Mouse (Mus musculus) spleen, adult 12 weeks (tissue): Measurements from ENCODE around the gene Fads3.

ENCODE experiments used
- DNase-seq: peaks from one replicate; pipeline ENCODE4 v3.0.0; 2022; ENCODE audit warnings: low spot score

Gene Fads3

GRCm38 (mm10) chr19:10053692-10054260 lies 12.4 kb downstream of the Fads3 start:
- DNase-seq = no peak

DNA sequence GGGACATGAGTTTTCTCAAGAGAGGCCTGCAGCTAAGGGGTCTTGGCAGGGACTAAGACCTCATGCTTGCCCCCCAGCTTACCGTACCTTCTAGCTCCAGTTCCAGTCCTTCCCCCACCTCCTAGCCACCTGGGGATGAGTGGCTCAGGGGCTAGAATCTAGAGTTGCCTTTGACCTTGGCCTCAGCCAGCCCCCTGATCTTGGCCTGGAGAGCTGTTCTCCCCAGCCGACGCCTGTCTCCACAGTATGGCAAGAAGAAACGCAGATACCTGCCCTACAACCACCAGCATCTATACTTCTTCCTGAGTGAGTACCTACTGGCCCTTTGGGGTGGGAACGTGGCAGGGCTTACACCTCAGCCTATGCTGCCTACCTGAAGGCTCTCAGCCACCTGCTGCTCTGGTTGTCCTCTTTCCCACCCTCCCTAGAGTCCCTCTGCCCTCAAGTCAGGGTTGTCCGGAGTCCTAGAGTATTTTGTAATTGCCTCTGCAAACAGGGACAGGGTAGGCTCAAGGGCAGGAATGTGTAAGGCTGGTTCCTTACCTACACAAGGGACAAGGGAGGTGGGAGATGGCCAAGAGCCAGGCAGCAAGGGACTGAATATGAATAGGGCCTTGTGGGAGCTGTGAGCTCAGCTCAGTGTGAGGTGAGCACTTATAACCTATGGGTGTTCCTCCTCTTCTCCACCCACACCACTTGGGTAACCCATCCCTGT lies 13.1 kb downstream of the Fads3 start:
- no peak for DNase-seq

GRCm38 (mm10) chr19:10055261-10055660 lies 13.9 kb downstream of the Fads3 start:
- no peak for DNase-seq

- no peak for DNase-seq
These were observed 14.7 kb downstream of the Fads3 start for GRCm38 (mm10) chr19:10055783-10056660.

DNA sequence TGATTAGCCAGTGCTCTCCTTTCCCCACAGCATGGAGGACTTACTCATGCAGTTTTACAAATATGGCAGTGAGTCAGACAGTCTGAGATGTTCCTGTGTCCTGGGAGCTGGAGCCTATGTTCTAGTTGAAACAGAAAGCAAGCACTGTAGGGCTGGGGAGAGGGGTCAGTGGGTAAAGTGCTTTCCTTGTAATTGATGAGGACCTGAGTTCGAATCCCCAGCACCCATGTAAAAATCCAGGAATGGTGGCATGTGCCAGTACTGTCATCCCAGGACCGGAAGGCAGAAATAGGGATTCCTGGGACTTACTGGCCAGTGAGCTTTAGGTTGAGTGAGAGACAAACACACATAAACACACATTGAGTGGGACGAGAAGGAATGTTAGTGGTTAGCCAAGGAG lies 15.3 kb downstream of the Fads3 start:
- DNase-seq = no peak

DNA sequence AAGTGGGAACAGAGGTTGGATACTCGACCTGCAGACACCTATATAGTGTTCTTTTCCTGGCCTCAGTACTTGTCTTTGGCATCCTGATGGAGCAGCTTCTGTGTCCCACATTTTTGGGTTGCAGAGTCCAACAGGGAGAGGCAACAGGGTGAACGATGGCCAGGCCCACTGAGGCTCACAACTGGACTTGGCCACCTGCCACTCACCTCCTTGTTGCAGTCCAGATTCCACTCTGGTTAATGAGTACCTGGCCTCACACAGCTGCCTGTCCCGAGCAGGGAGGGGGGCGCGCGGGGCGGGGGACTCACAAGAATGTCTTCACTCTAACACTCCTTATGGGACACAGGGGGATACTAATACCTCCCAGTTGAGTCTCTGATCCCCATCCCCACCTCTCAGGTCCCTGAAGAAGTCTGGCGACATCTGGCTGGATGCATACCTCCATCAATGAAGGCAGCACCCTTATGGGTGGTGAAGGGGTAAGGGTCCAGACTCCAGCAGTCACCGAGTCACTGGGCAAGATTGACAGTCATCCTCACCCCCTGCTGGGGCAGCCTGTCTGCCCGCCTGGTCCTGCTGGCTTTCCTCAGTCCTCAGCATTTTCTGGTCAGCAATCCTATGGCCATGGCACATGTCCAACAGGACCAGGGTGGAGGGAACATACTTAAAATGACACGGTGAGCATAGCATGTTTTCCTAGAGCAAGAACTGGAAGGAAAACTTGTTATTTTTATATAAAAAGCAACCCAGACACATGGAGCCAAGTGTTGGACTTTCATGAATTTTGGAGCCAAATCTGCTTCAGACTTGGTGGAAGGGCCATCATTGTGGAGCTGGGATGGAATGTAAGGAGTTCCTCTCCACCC lies 16.4 kb downstream of the Fads3 start:
- DNase-seq = no peak

GRCm38 (mm10) chr19:10058352-10058825 lies 17.0 kb downstream of the Fads3 start:
- no peak for DNase-seq

DNA sequence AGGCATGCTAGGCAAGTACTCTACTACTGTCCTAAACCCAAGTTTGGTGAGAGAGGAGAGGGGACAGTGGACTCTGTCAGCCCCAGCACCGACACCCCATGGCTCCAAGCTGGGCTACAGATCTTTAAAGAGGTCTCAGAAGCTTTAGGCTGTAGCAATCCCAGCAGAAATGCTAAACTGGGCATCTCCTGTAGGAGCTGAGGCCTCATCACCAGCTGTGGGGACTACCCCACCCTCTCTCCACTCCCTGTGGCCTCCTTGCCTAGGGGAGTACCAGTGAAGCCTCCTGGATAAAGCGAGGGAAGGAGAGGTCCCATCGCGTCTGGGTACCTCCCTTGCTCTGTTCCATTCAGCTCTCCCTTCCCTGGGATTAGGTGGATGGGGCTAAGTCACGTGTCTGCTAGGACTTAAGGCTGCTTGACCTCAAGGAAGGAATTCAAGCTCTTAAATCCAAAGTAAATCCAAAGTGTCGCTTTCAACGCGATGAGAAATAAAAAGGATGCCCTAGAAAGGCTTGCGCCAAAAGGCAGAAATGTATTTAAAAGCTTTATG lies 17.6 kb downstream of the Fads3 start:
- no peak for DNase-seq

GRCm38 (mm10) chr19:10059911-10060567 lies 18.7 kb downstream of the Fads3 start:
- DNase-seq = peak; percentile 52

- DNase-seq = no peak
These were observed 19.6 kb downstream of the Fads3 start for GRCm38 (mm10) chr19:10060783-10061590.

DNA sequence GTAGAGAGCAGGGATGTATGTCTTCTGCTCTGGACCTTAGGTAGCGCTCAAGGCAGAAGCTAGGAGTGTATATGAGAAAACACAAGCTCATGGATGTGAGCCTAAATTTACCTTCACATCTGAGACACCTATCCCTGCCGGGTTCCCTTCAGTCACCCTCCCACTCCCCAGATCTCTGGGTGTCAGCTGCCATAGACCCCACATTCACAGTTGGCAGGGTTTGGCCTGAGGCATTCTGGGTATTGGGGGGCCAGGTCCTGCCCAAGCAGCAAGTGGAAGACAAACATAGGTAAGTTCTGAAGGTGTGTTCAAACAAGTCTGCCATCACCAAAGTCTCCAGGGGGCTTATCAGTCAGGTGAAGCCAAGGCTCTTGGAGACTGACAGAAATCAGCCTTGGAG lies 20.3 kb downstream of the Fads3 start:
- no peak for DNase-seq

GRCm38 (mm10) chr19:10062292-10062691 lies 20.9 kb downstream of the Fads3 start:
- DNase-seq = no peak

DNA sequence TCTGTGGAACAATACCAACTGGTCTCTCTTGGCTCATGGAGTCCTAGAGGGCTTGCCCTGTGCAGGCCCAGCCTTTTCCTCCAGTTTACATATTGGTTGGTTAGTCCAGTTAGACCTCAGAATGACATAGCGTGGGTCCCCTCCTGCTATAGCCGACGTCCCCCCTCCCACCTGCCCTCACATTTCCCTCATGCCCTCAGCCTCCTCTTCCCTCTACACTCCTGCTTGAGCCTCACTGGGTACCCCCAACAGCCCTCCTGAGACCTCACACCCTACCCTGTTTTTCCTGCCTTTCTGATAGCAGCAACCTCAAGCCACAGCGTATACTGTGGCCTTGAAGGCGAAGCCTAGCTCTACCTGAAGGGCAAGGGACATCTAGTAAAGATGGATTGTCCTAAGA lies 21.5 kb downstream of the Fads3 start:
- DNase-seq = no peak

DNA sequence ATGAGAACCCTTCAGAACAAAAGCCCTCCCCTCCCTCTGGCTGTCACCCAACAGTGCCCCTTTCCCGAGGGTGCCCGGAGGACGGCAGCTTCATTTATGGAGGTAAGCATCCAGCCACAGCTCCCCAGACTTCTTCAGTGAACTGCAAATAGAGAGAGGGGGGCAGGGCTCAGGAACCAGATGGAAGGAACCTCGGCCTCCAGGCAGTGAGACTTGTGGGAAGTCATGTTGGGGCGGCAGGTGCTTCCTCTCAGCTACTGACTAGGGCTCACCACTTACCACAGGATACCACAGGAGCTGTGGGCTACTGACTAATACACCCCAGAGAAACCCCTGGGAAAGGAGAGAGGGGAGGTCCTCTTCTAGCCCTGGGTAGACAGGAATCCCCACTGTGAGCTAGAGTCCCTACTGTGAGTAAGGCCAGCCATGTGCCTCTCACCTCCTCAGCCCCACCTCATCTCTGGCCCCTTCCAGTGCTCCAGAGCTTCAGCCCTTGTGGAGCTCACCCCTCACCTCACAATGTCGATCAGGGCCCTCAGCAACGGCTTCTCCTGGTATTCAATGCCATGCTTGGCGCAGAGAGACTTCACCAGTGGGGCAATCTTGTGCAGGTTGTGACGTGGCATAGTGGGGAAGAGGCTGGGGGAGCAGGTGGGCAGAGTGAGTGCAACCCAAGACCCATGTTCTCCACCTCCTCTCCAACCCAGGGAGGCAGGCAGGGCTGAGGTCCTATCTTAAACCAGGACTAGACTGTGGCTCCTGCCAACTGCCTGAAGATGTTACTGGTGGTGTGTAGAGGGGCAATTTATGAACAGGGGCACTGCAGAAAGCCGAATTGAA lies 23.0 kb downstream of the Fads3 start:
- no peak for DNase-seq

- no peak for DNase-seq
These were observed 24.3 kb downstream of the Fads3 start for GRCm38 (mm10) chr19:10065465-10066188.

DNA sequence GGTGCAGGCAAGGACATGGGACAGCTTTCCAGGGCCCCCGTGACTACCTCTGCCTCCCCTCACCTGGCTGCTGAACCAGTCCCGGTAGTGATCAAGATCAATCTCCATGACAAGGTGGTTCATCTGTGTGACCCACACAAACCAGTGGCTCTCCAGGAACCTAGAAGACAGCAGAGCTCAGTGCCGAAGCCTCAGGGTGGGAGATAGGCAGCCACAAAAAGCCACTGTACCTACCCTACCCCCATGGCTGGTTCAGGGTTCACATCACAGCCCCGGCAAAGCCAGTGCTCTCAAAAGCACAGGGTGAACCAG lies 24.8 kb downstream of the Fads3 start:
- no peak for DNase-seq

DNA sequence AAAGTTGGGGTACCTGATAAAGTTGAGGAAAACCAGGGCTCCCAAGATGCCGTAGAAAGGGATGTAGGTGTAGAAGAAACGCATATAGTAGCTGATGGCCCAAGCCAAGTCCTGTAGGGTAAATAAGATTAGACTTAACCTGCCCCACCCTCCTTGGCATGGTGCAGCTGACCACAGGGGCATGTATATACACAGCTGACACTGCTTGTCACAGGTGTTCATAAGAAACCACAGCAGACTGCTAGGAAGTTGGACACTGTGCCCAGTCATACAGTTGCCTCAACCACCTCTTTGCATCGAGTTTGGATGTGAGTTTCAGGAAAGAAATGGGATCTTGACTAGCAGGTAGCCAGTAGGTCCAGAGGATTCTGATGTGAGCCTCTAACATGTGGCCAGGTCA lies 25.1 kb downstream of the Fads3 start:
- no peak for DNase-seq

- no peak for DNase-seq
These were observed 26.3 kb downstream of the Fads3 start for GRCm38 (mm10) chr19:10067701-10068100.
